Mouse (Mus musculus) adipocyte (in vitro differentiated cells): ENCODE results near the gene Parg.
"Not testable (repeated sequence)": the region's sequence is repeated elsewhere in the genome, so short reads cannot be mapped to it uniquely, and the experiment has no call there.

Experiments
- DNase-seq: peaks from one replicate; pipeline ENCODE4 v3.0.0-alpha.2; 2016; ENCODE audit warnings: low spot score

Gene Parg

GRCm38 (mm10) chr14:32201791-32202451, at the start of gene Parg, which contains the start of gene Timm23:
Gene Parg (plus strand): TSS chr14:32201949.
Gene Timm23 (minus strand): TSS chr14:32201898.
- peak; percentile 83 for DNase-seq

- DNase-seq: no peak
Observed at GRCm38 (mm10) chr14:32152243-32152965, 49.3 kb upstream of the Parg start.

- peak; percentile 68 for DNase-seq
Observed at GRCm38 (mm10) chr14:32153156-32153555, 48.6 kb upstream of the Parg start.

GRCm38 (mm10) chr14:32154758-32155157, 47.0 kb upstream of the Parg start:
- DNase-seq: no peak

- peak; percentile 79 for DNase-seq
Observed at GRCm38 (mm10) chr14:32159150-32159670, 42.5 kb upstream of the Parg start.

- DNase-seq: peak; percentile 100
Observed at GRCm38 (mm10) chr14:32159690-32160246, 42.0 kb upstream of the Parg start, which contains the start of gene Ncoa4. Gene Ncoa4 (plus strand): TSS chr14:32159865.

GRCm38 (mm10) chr14:32160563-32160962, 41.2 kb upstream of the Parg start:
- peak; percentile 17 for DNase-seq

GRCm38 (mm10) chr14:32161090-32161885, 40.5 kb upstream of the Parg start:
- no peak for DNase-seq

- DNase-seq: no peak
Observed at GRCm38 (mm10) chr14:32162231-32162630, 39.5 kb upstream of the Parg start.

- peak; percentile 22 for DNase-seq
Observed at GRCm38 (mm10) chr14:32163203-32163888, 38.4 kb upstream of the Parg start.

- DNase-seq: peak; percentile 40
Observed at GRCm38 (mm10) chr14:32164173-32165051, 37.3 kb upstream of the Parg start.

- DNase-seq: peak; percentile 68
Observed at GRCm38 (mm10) chr14:32165278-32166061, 36.3 kb upstream of the Parg start.

- no peak for DNase-seq
Observed at GRCm38 (mm10) chr14:32166062-32166441, 35.7 kb upstream of the Parg start.

GRCm38 (mm10) chr14:32166840-32167239, 34.9 kb upstream of the Parg start:
- DNase-seq: no peak

- no peak for DNase-seq
Observed at GRCm38 (mm10) chr14:32167326-32167725, 34.4 kb upstream of the Parg start.

- no peak for DNase-seq
Observed at GRCm38 (mm10) chr14:32168653-32169231, 33.0 kb upstream of the Parg start.

- DNase-seq: no peak
Observed at GRCm38 (mm10) chr14:32170137-32170536, 31.6 kb upstream of the Parg start.

- DNase-seq: no peak
Observed at GRCm38 (mm10) chr14:32175310-32175709, 26.4 kb upstream of the Parg start.

GRCm38 (mm10) chr14:32176590-32176989, 25.2 kb upstream of the Parg start:
- not testable (repeated sequence) for DNase-seq
